Mouse (Mus musculus): ENCODE data around the gene Hist1h2ad.

- no peak for TF ChIP-seq CTCF (IDR thresholded peaks at IDR 0.05; ENCODE audit: borderline replicate concordance, control insufficient read depth, extremely low read depth, insufficient read depth, low read length, poor library complexity)
- TF ChIP-seq POLR2A (IDR thresholded peaks at IDR 0.05; ENCODE audit: control insufficient read depth, extremely low read depth, insufficient read depth, low read length, poor library complexity): no peak
Measured at GRCm38 (mm10) chr13:23591206-23591605, 17.0 kb downstream of the Hist1h2ad start.
